Mouse (Mus musculus) limb, embryonic 10.5 days (tissue): ENCODE results near the gene Mtmr14. TPM values are rescaled to one million over a fixed set of nuclear protein-coding genes. Genes with fewer than 3 reads are reported as not detected.

Experiments
- DNase-seq: peaks from one replicate; pipeline ENCODE4 v3.0.0-alpha.2; 2017; ENCODE audit warnings: low spot score
- H3K27ac ChIP-seq: fragments of 300-500 bp; sonication (generic); 2 replicates; pipeline ENCODE4 v1.5.1; 2016; ENCODE audit warnings: mild to moderate bottlenecking
- H3K27me3 ChIP-seq: fragments of 300-500 bp; sonication (generic); 2 replicates; pipeline ENCODE4 v1.6.1; 2016; ENCODE audit warnings: low read depth, mild to moderate bottlenecking; ENCODE audit not compliant: poor library complexity, severe bottlenecking
- H3K36me3 ChIP-seq: fragments of 300-500 bp; sonication (generic); 2 replicates; pipeline ENCODE4 v1.6.1; 2016; ENCODE audit warnings: mild to moderate bottlenecking, moderate library complexity
- H3K4me1 ChIP-seq: fragments of 300-500 bp; sonication (generic); 2 replicates; pipeline ENCODE4 v1.6.1; 2016
- H3K4me3 ChIP-seq: fragments of 300-500 bp; sonication (generic); 2 replicates; pipeline ENCODE4 v1.5.1; 2016; ENCODE audit warnings: mild to moderate bottlenecking, moderate library complexity
- H3K9me3 ChIP-seq: fragments of 300-500 bp; sonication (generic); replicated peaks from 2 replicates; pipeline ENCODE4 v1.6.1; 2016; ENCODE audit warnings: mild to moderate bottlenecking
- WGBS: fragments of 180-500 bp; shearing (Covaris S2); methylation state at CpG from one replicate; pipeline ENCODE4 v1.1.7; 2016; 5-methylcytosine and 5-hydroxymethylcytosine counted together
- polyA plus RNA-seq: library from polyadenylated mRNA; unstranded; fragments of >200 nt; fragmentation: Nextera tagmentation; extraction: Ambion mirVana; gene quantifications from 2 replicates; pipeline ENCODE4 v1.2.1, GENCODE M21; 2016

Gene Mtmr14
- polyA plus RNA-seq, 1 experiment from 2014 or later, result 48.9 TPM

- peak overlapping the region; percentile 83 for H3K4me3 ChIP-seq
- peak overlapping the region; percentile 99; the same call in 1 of the 2 replicates for H3K27ac ChIP-seq
- H3K4me1 ChIP-seq, result peaks cover 13% of the 10 kb centered on the region
- H3K9me3 ChIP-seq, result no peaks in the 10 kb centered on the region
- DNase-seq, result no peak
- peaks cover 40% of the 10 kb centered on the region for H3K36me3 ChIP-seq
- H3K27me3 ChIP-seq, result no peaks in the 10 kb centered on the region
- 36% methylated on average over 5 of the region's 5 CpGs for WGBS
These were observed 70.5 kb downstream of the Mtmr14 start for GRCm38 (mm10) chr6:113308141-113308540.

GRCm38 (mm10) chr6:113315972-113316371, 78.3 kb downstream of the Mtmr14 start:
- no peak overlapping the region for H3K27ac ChIP-seq
- no peak overlapping the region for H3K4me3 ChIP-seq
- WGBS, result 95% methylated on average over 3 of the region's 3 CpGs
- H3K4me1 ChIP-seq, result no peaks in the 10 kb centered on the region
- H3K9me3 ChIP-seq, result no peaks in the 10 kb centered on the region
- H3K36me3 ChIP-seq, result peaks cover 99% of the 10 kb centered on the region
- no peaks in the 10 kb centered on the region for H3K27me3 ChIP-seq
- DNase-seq, result no peak

GRCm38 (mm10) chr6:113326533-113327315, 89.1 kb downstream of the Mtmr14 start, which contains the start of gene Ogg1:
Gene Ogg1 (plus strand): TSS chr6:113326972.
- H3K9me3 ChIP-seq, result no peaks in the 10 kb centered on the region
- WGBS, result under 1% methylated on average over 52 of the region's 52 CpGs

GRCm38 (mm10) chr6:113329396-113329795, 91.8 kb downstream of the Mtmr14 start:
- peaks cover 64% of the 10 kb centered on the region for H3K36me3 ChIP-seq
- no peak overlapping the region for H3K27ac ChIP-seq
- no peak for DNase-seq
- no peaks in the 10 kb centered on the region for H3K27me3 ChIP-seq
- peaks cover 15% of the 10 kb centered on the region for H3K4me1 ChIP-seq
- no peak overlapping the region for H3K4me3 ChIP-seq
- 89% methylated on average over 1 of the region's 1 CpGs for WGBS
- H3K9me3 ChIP-seq, result no peaks in the 10 kb centered on the region

More at GRCm38 (mm10) chr6:113326533-113327315, 89.1 kb downstream of the Mtmr14 start, which contains the start of gene Ogg1:
- H3K36me3 ChIP-seq, result peaks cover 66% of the 10 kb centered on the region
- DNase-seq, result peak; percentile 98
- H3K4me1 ChIP-seq, result peaks cover 15% of the 10 kb centered on the region
- H3K27me3 ChIP-seq, result no peaks in the 10 kb centered on the region
- peak within 1 kb of the TSS; percentile 64 for H3K4me3 ChIP-seq
- peak within 1 kb of the TSS; percentile 87 for H3K27ac ChIP-seq

- Histone ChIP-seq H3K9me3 (no peaks in the 10 kb centered on the region), H3K27me3 (no peaks in the 10 kb centered on the region), H3K4me1 (peaks cover 14% of the 10 kb centered on the region), H3K4me3 (no peak overlapping the region), H3K27ac (no peak overlapping the region), H3K36me3 (peaks cover 64% of the 10 kb centered on the region)
- no peak for DNase-seq
- 63% methylated on average over 2 of the region's 2 CpGs for WGBS
These were observed 92.9 kb downstream of the Mtmr14 start for GRCm38 (mm10) chr6:113330547-113330946.

Other genes starting within 250 kb of the Mtmr14 start
- gene Thumpd3, start 191.6 kb upstream of the Mtmr14 start, polyA plus RNA-seq, result 59.5 and 66.5 TPM in 2 replicates
- 86.2 and 92.0 TPM in 2 replicates for gene Setd5, start 160.5 kb upstream of the Mtmr14 start, polyA plus RNA-seq
- 1.3 and 1.5 TPM in 2 replicates for gene Lhfpl4, start 42.5 kb upstream of the Mtmr14 start, polyA plus RNA-seq
- 0.06 TPM in 2 replicates for gene Cpne9, start 44.5 kb downstream of the Mtmr14 start, polyA plus RNA-seq
- gene Brpf1, start 69.3 kb downstream of the Mtmr14 start, polyA plus RNA-seq, result 26.1 and 28.0 TPM in 2 replicates
- gene Ogg1, start 89.1 kb downstream of the Mtmr14 start, polyA plus RNA-seq, result 19.1 and 19.5 TPM in 2 replicates
- 41.3 and 53.9 TPM in 2 replicates for gene Camk1, start 106.1 kb downstream of the Mtmr14 start, polyA plus RNA-seq
- 47.2 and 53.4 TPM in 2 replicates for gene Tada3, start 140.0 kb downstream of the Mtmr14 start, polyA plus RNA-seq
- 383 and 393 TPM in 2 replicates for gene Arpc4, start 140.3 kb downstream of the Mtmr14 start, polyA plus RNA-seq
- gene Ttll3, start 151.4 kb downstream of the Mtmr14 start, polyA plus RNA-seq, result 2.7 and 4.1 TPM in 2 replicates
- 37.9 and 40.8 TPM in 2 replicates for gene Rpusd3, start 181.5 kb downstream of the Mtmr14 start, polyA plus RNA-seq
- not detected in 2 replicates for gene Cidec, start 197.9 kb downstream of the Mtmr14 start, polyA plus RNA-seq
- 90.3 and 98.5 TPM in 2 replicates for gene Jagn1, start 204.7 kb downstream of the Mtmr14 start, polyA plus RNA-seq
- gene Il17re, start 220.6 kb downstream of the Mtmr14 start, polyA plus RNA-seq, result 2.2 and 2.3 TPM in 2 replicates
- gene Il17rc, start 233.6 kb downstream of the Mtmr14 start, polyA plus RNA-seq, result 3.4 and 4.0 TPM in 2 replicates
- 16.2 and 17.4 TPM in 2 replicates for gene Creld1, start 245.5 kb downstream of the Mtmr14 start, polyA plus RNA-seq